Mouse (Mus musculus): Measurements from ENCODE around the gene Acat3. TPM values are rescaled to one million over a fixed set of nuclear protein-coding genes. Genes with fewer than 3 reads are reported as not detected.
A peak's percentile ranks its signal among the peaks of the same experiment; 100 is the strongest.
"Not testable (repeated sequence)": the region's sequence is repeated elsewhere in the genome, so short reads cannot be mapped to it uniquely, and the experiment has no call there.

Acat3 gene
- polyA plus RNA-seq, 1 experiment from 2014 or later = 1.2 TPM

DNA sequence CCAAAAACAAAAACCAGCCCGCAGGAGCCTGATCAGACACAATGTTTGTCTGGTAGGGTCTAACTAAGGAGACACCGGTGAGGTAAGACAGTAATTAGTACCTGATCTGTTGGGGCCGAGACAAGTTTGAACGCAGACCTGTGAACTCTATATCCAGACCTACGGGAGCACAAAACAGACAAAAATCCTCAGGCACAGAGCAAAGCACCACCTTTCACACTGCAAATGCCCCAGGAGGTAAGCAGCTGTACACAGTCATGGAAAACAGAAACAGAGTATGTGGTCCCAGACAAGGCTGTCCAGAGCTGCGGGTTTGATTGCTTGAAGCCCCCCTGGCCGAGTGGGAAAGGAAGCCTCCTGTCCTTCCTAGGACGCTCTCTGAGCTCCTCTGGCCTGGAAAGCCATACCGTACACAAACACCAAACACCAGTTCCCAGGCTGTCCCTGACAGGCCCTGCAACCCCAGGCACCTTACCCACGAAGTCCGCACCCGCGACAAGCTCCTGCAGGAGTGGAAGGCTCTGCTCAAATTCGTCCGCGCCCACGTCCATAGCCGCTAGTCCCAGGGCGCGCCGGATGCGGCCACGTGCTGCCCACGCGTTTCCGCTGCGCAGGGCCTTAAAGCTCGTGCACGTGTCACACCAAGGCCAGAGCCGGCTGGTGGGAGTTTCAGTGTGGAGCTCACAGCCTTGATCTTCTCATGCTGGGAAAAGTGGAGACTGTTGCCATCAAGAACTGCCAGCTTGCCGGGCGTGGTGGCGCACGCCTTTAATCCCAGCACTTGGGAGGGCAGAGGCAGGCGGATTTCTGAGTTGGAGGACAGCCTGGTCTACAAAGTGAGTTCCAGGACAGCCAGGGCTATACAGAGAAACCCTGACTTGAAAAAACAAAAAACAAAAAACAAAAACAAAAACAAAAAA is 30.8 kb downstream of the Acat3 start, which contains the start of gene Pnldc1:
Gene Pnldc1 (minus strand): TSS at position 870 of the 920 bp plus-strand sequence.
- no peak within 1 kb of the TSS for H3K9ac ChIP-seq (ENCODE audit: low read length)
- H3K36me3 ChIP-seq (ENCODE audit: control insufficient read depth, insufficient read depth, low read length) = peaks cover 20% of the 10 kb centered on the region
- no peaks in the 10 kb centered on the region for H3K9me3 ChIP-seq (replicated peaks; ENCODE audit: control insufficient read depth, low read length)
- H3K4me1 ChIP-seq (ENCODE audit: control insufficient read depth, insufficient read depth, low read length) = no peaks in the 10 kb centered on the region
- WGBS = 75% methylated on average over 35 of the region's 35 CpGs
- no peak within 1 kb of the TSS for H3K27ac ChIP-seq (ENCODE audit: low read length)
- H3K27me3 ChIP-seq (ENCODE audit: control insufficient read depth, insufficient read depth, low read length) = no peaks in the 10 kb centered on the region
- no peak for ATAC-seq (ENCODE audit: insufficient read depth, low FRiP score)
- no peak within 1 kb of the TSS for H3K4me3 ChIP-seq (replicated peaks; ENCODE audit: low read length)
- H3K4me2 ChIP-seq (ENCODE audit: low read depth, low read length) = no peak within 1 kb of the TSS

DNA sequence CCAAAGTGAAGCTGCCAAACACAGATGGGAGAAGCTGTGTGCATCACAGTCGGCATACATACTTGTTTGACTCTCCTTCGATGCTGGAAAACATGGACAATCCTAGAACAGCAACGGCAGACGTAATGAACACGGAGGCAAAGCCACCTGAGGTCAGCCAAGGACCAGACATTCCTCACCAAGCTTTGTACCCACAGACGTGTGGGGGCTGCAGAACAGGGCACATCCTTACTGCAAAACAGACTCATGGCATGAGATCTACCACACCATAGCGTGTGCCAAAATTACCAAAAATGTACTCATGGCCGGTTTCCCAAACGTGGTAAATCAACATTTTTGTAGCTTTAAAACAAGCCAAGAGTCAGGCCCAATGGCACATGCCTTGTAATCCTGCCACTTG is 34.0 kb downstream of the Acat3 start:
- Histone ChIP-seq H3K4me3 (replicated peaks; ENCODE audit: low read length) (no peak overlapping the region), H3K4me2 (ENCODE audit: low read depth, low read length) (no peak overlapping the region), H3K36me3 (ENCODE audit: control insufficient read depth, insufficient read depth, low read length) (peaks cover 7% of the 10 kb centered on the region; the same call in 1 of the 2 replicates), H3K27me3 (ENCODE audit: control insufficient read depth, insufficient read depth, low read length) (no peaks in the 10 kb centered on the region), H3K9ac (ENCODE audit: low read length) (no peak overlapping the region), H3K9me3 (replicated peaks; ENCODE audit: control insufficient read depth, low read length) (no peaks in the 10 kb centered on the region), H3K4me1 (ENCODE audit: control insufficient read depth, insufficient read depth, low read length) (no peaks in the 10 kb centered on the region), H3K27ac (ENCODE audit: low read length) (no peak overlapping the region)
- ATAC-seq (ENCODE audit: insufficient read depth, low FRiP score) = no peak
- 84% methylated on average over 9 of the region's 9 CpGs for WGBS

DNA sequence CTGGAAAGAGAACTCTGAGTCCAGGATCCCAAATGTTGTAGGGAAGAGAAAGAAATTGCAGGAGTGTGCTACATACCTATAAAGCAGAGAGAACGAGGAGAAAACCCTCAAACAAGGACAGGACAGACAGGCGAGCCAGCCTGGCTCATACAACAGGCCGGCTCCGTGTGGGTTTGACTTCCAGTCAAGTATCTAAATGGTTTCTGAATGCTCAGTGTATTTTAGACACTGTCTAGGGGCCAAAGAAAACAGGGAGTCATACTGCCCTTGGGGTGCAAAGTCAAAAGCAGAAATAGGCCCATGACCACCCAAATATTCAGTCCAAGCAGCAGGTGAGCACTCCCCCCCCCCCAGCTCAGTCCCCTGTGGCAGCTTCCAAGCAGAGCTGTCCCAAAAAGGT is 34.6 kb downstream of the Acat3 start:
- ATAC-seq (ENCODE audit: insufficient read depth, low FRiP score) = no peak
- no peak overlapping the region for H3K4me3 ChIP-seq (replicated peaks; ENCODE audit: low read length)

DNA sequence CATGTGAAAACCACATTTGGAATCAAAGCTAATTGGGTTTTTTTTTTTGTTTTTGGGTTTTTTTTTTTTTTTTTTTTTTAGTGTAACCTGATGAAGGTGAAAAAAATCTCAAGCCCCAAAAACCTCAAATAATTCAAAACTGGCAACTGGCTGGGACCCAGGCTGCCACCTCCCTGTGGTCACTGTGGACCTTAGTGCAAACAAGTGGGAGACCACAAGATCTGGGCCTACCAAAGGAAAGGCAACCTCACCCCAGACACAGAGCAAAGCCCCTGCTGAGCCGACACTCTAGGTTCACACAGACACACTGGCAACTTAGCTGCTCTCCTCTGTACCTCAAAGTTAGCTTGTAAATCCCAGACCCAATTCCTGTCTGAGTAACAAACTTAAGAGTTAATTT is 36.1 kb downstream of the Acat3 start:
- Histone ChIP-seq H3K9ac (ENCODE audit: low read length) (no peak overlapping the region), H3K4me1 (ENCODE audit: control insufficient read depth, insufficient read depth, low read length) (no peaks in the 10 kb centered on the region), H3K27me3 (ENCODE audit: control insufficient read depth, insufficient read depth, low read length) (no peaks in the 10 kb centered on the region), H3K27ac (ENCODE audit: low read length) (no peak overlapping the region), H3K9me3 (replicated peaks; ENCODE audit: control insufficient read depth, low read length) (no peaks in the 10 kb centered on the region), H3K4me3 (replicated peaks; ENCODE audit: low read length) (no peak overlapping the region), H3K4me2 (ENCODE audit: low read depth, low read length) (no peak overlapping the region), H3K36me3 (ENCODE audit: control insufficient read depth, insufficient read depth, low read length) (no peaks in the 10 kb centered on the region)
- no peak for ATAC-seq (ENCODE audit: insufficient read depth, low FRiP score)
- 78% methylated on average over 1 of the region's 1 CpGs for WGBS

More for the DNA sequence above, 34.6 kb downstream of the Acat3 start:
- Histone ChIP-seq H3K36me3 (ENCODE audit: control insufficient read depth, insufficient read depth, low read length) (peaks cover 3% of the 10 kb centered on the region; the same call in 1 of the 2 replicates), H3K9ac (ENCODE audit: low read length) (no peak overlapping the region), H3K4me2 (ENCODE audit: low read depth, low read length) (no peak overlapping the region), H3K4me1 (ENCODE audit: control insufficient read depth, insufficient read depth, low read length) (no peaks in the 10 kb centered on the region), H3K9me3 (replicated peaks; ENCODE audit: control insufficient read depth, low read length) (no peaks in the 10 kb centered on the region), H3K27me3 (ENCODE audit: control insufficient read depth, insufficient read depth, low read length) (no peaks in the 10 kb centered on the region), H3K27ac (ENCODE audit: low read length) (no peak overlapping the region)
- WGBS = 78% methylated on average over 4 of the region's 4 CpGs

DNA sequence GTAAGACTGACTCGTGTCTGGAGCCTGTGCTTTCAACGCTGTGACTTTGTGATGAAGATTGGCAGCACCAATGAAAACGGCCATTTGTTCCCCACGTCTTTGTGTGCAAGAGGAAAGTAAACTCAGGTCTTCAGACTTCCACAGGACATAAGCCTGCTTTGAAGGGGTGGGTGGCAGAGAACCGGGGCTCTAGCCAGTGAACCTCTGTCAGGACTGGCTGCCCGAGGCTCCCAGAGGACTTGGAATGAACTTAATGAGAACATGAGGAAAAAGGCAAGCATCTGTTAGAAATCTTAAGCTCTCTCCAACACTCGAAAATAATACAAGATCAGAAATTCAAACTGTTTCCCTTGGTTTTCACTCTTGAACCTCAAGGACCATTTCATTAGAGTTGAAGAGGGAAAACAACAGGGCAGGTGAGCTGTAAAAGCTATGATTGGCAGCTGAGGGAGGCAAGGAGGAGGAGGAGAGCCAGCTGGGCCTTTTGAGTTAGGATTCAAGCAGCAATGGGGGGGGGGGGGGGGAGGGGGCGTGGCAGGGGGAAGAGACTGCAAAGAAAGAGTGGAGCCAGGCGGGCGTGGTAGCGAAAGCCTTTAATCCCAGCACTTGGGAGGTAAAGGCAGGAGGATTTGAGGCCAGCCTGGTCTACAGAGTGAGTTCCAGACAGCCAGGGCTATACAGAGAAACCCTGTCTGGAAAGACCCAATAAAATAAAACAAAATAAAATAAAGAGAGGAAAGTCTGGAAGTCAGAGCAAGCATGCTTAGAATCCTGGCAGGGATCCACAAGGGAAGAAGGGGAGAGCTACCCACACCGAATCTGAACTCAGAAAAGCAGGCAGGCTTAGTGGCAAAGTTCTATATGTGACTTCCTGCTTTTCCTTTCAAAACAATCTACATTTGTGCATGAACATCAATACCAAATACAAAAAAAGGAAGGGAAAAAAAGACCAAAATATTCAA is 36.7 kb downstream of the Acat3 start:
- peak overlapping the region; percentile 58; the same call in 1 of the 2 replicates for H3K27ac ChIP-seq (ENCODE audit: low read length)
- H3K36me3 ChIP-seq (ENCODE audit: control insufficient read depth, insufficient read depth, low read length) = no peaks in the 10 kb centered on the region
- H3K27me3 ChIP-seq (ENCODE audit: control insufficient read depth, insufficient read depth, low read length) = no peaks in the 10 kb centered on the region
- no peak overlapping the region for H3K4me2 ChIP-seq (ENCODE audit: low read depth, low read length)
- H3K4me3 ChIP-seq (replicated peaks; ENCODE audit: low read length) = no peak overlapping the region
- H3K9me3 ChIP-seq (replicated peaks; ENCODE audit: control insufficient read depth, low read length) = no peaks in the 10 kb centered on the region
- H3K4me1 ChIP-seq (ENCODE audit: control insufficient read depth, insufficient read depth, low read length) = no peaks in the 10 kb centered on the region
- ATAC-seq (ENCODE audit: insufficient read depth, low FRiP score) = no peak
- WGBS = 49% methylated on average over 12 of the region's 12 CpGs
- no peak overlapping the region for H3K9ac ChIP-seq (ENCODE audit: low read length)

DNA sequence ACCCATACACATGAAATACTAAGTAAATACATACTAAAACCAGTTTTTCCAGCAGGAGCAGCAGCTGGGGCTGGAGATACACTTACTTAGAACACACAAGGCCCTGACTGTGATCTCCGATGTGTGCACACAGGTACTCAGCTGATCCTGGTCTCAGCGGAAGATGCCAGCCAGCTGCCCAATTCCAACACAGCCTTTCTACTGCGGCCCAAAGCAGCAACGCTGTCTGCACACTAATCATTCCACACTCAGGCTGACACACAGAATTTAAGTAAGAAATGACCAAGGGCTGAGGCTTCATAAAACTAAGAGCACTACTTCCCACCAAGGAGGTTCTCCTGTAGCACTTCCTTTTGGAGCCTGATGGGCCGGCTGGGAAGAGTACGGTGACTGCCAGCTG is 38.1 kb downstream of the Acat3 start:
- Histone ChIP-seq H3K9ac (ENCODE audit: low read length) (no peak overlapping the region), H3K9me3 (replicated peaks; ENCODE audit: control insufficient read depth, low read length) (no peaks in the 10 kb centered on the region), H3K4me1 (ENCODE audit: control insufficient read depth, insufficient read depth, low read length) (no peaks in the 10 kb centered on the region), H3K4me2 (ENCODE audit: low read depth, low read length) (no peak overlapping the region), H3K27ac (ENCODE audit: low read length) (no peak overlapping the region), H3K36me3 (ENCODE audit: control insufficient read depth, insufficient read depth, low read length) (no peaks in the 10 kb centered on the region), H3K27me3 (ENCODE audit: control insufficient read depth, insufficient read depth, low read length) (no peaks in the 10 kb centered on the region), H3K4me3 (replicated peaks; ENCODE audit: low read length) (no peak overlapping the region)
- ATAC-seq (ENCODE audit: insufficient read depth, low FRiP score) = no peak
- WGBS = 83% methylated on average over 6 of the region's 6 CpGs

DNA sequence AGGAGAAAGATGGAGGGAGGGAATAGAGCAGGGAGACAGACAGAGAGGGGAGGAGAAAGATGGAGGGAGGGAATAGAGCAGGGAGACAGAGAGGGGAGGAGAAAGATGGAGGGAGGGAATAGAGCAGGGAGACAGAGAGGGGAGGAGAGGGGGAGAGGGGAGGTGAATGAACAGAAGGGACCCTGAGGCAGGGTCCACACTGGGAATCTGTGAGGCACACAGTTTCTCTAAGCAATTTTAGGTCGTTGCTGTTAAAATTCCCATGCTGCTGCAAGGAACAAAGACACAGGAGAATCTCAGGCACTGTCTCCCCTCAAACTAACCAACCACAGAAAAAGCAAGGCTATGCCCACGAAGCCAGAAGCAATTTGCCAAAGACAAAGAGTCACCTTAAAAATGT is 41.8 kb downstream of the Acat3 start:
- WGBS = 45% methylated on average over 2 of the region's 2 CpGs
- ATAC-seq (ENCODE audit: insufficient read depth, low FRiP score) = not testable (repeated sequence)

DNA sequence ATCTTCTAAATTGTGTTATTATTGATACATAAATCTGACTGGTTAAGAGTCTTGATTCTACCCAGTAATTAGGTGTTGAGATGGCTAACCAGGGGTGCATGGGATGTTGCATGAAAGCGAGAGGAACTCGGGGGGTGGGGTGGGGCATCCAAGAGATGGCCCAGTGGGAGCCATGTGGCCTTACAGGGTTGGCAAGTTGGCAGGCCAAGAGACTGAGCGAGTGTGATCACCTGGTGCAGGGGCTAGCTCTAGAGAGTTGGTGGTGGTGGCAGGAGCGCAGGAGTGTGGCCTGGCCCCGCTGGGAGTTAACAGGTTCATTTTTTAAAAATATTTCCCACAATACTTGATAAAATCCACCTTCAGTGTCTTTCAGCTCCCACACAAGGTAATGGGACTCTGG is 42.7 kb downstream of the Acat3 start:
- Histone ChIP-seq H3K4me2 (ENCODE audit: low read depth, low read length) (no peak overlapping the region), H3K27me3 (ENCODE audit: control insufficient read depth, insufficient read depth, low read length) (no peaks in the 10 kb centered on the region), H3K4me1 (ENCODE audit: control insufficient read depth, insufficient read depth, low read length) (no peaks in the 10 kb centered on the region), H3K9me3 (replicated peaks; ENCODE audit: control insufficient read depth, low read length) (no peaks in the 10 kb centered on the region), H3K36me3 (ENCODE audit: control insufficient read depth, insufficient read depth, low read length) (no peaks in the 10 kb centered on the region), H3K4me3 (replicated peaks; ENCODE audit: low read length) (no peak overlapping the region), H3K9ac (ENCODE audit: low read length) (no peak overlapping the region), H3K27ac (ENCODE audit: low read length) (peak overlapping the region; percentile 3; the same call in 1 of the 2 replicates)
- no peak; the same call in 1 of the 2 replicates for ATAC-seq (ENCODE audit: insufficient read depth, low FRiP score)
- WGBS = 78% methylated on average over 5 of the region's 5 CpGs

More for the DNA sequence above, 41.8 kb downstream of the Acat3 start:
- H3K9ac ChIP-seq (ENCODE audit: low read length); H3K27me3 ChIP-seq (ENCODE audit: control insufficient read depth, insufficient read depth, low read length); H3K4me3 ChIP-seq (replicated peaks; ENCODE audit: low read length); H3K4me1 ChIP-seq (ENCODE audit: control insufficient read depth, insufficient read depth, low read length); H3K4me2 ChIP-seq (ENCODE audit: low read depth, low read length); H3K9me3 ChIP-seq (replicated peaks; ENCODE audit: control insufficient read depth, low read length); H3K36me3 ChIP-seq (ENCODE audit: control insufficient read depth, insufficient read depth, low read length): not testable (repeated sequence)
- peak overlapping the region; percentile 20; the same call in 1 of the 2 replicates for H3K27ac ChIP-seq (ENCODE audit: low read length)
